Mouse (Mus musculus) right cerebral cortex, adult 2 months (tissue): ENCODE measurements at regions not wholly inside any gene's neighbourhood (a gene's known extent, or its start where the extent isn't known, plus 50 kb on each side); places are given as distances from the start of the nearest gene placed in this dataset.

ENCODE experiments used
- DNase-seq, 2 experiments: peaks; one replicate each; pipeline ENCODE4 v3.0.0; 2021 to 2022; ENCODE audit warnings: low spot score in 2 of 2

DNA sequence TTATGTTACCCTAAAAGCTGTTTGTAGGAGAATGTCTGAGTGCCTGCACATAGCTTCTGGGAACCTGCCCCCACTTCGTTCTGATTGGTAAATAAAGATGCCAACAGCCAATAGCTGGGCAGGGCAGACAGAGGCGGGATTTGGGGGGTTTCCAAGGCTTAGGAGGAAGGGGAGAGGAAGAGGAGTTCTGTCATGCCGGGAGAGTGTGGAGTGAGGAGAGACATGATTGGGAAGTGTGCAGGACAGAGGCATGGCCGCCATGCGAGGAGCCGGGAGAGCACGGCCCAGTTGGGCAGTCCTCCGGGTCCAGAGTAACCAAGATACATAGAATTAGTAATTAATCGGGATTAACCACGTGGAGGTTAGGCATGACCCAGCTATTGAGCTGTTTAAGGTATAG is 202.7 kb upstream of the Irx3 start:
- DNase-seq: no peak

- DNase-seq: no peak
Measured at GRCm38 (mm10) chr8:92000368-92000767, 198.5 kb upstream of the Irx3 start.

GRCm38 (mm10) chr8:91999661-92000060 is 197.8 kb upstream of the Irx3 start:
- no peak for DNase-seq

DNA sequence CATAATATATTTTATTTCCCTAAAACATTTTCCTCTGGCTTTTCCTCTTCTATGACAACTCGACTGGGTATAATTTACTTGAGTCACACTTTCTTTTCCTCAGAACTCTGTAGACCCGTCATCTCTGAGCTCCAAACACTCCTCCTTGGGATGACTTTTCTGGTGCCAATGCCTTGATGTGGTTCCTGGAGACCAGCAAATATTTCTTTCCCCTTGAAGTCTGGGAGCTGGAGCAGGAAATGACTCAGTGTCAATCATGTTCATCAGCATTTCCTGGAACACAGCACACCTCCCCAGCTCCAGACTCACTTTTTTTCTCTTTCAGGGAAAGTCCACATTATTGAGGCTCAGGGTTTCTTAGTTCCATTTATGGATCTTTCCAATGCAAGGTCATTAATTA is 197.3 kb upstream of the Irx3 start:
- DNase-seq: no peak

DNA sequence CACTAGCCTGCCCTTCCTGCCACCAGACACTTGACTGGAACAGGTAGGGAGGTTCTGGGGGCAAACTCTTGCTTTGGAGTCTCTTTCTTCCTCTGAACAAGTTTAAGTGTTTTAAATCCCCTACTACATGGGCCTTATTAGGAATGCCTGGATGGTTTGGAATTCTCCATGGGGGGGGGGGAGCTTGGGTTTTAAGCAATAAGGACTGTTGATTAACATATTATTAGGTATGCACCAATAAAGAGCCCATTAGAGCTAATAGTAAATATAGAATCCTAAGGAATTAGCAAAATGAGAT is 196.0 kb upstream of the Irx3 start:
- no peak for DNase-seq

- no peak for DNase-seq
Measured at GRCm38 (mm10) chr8:91997023-91997891, 195.4 kb upstream of the Irx3 start.

GRCm38 (mm10) chr8:91996305-91997022 is 194.6 kb upstream of the Irx3 start:
- no peak for DNase-seq

DNA sequence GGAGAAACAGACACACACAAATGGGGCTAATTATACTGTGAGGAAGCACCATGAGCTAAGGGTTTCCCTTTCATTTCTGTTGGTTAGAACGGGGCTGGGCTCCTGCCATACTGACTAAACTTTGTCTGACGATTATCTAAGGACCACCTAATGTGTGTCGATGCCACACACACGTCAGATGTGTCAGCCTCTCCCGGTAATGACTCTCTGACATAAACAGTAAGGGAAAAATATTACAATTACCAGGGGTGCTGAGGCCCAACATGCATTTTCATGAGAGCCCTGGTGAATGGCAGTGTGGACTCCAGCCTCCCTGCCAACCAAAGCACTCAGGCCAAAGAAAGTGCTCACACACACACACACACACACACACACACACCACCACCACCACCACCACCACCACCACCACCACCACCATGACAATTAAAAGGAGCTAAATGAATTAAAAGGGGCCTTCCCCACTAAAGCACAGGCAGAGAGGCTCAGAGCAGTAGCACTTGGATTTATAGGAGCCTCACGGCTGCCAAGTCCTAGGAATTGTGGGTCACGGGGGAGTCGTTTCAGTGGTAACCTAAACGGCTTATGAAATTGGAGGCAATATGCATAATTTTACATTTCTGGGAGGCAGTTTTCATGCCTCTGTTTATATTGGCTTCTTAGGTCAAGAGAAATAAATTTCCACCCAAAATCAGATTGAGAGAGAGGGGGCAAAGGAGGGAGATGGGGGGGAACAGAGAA is 193.7 kb upstream of the Irx3 start:
- DNase-seq: no peak

- peak in 1 of 2 experiments; percentile 12 for DNase-seq
Measured at GRCm38 (mm10) chr8:91991542-91992452, 189.9 kb upstream of the Irx3 start.

GRCm38 (mm10) chr8:91990952-91991351 is 189.1 kb upstream of the Irx3 start:
- no peak for DNase-seq

GRCm38 (mm10) chr8:91990048-91990447 is 188.2 kb upstream of the Irx3 start:
- no peak for DNase-seq

GRCm38 (mm10) chr8:91988866-91989633 is 187.2 kb upstream of the Irx3 start:
- no peak for DNase-seq

DNA sequence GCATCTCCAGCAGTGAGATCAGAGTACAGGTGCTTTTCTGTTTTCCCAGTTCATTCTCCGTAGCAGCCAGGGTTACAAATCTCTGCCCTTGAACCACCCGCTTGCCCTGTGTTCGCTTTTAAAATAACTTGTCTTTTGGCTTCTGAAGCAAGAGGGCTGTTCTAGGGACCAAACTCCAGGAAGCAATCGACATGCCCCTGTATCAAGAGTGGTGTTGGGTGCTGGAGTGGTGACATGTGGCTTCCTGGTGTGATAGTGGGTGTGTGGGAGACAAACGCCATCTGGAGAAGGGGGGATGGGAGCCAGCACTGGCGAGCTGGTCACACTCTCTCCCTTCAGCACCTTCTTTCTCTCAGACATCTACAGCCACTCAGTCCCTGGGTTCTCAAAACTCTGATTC is 186.0 kb upstream of the Irx3 start:
- DNase-seq: no peak

- DNase-seq: no peak
Measured at GRCm38 (mm10) chr8:91983171-91983570, 181.3 kb upstream of the Irx3 start.

DNA sequence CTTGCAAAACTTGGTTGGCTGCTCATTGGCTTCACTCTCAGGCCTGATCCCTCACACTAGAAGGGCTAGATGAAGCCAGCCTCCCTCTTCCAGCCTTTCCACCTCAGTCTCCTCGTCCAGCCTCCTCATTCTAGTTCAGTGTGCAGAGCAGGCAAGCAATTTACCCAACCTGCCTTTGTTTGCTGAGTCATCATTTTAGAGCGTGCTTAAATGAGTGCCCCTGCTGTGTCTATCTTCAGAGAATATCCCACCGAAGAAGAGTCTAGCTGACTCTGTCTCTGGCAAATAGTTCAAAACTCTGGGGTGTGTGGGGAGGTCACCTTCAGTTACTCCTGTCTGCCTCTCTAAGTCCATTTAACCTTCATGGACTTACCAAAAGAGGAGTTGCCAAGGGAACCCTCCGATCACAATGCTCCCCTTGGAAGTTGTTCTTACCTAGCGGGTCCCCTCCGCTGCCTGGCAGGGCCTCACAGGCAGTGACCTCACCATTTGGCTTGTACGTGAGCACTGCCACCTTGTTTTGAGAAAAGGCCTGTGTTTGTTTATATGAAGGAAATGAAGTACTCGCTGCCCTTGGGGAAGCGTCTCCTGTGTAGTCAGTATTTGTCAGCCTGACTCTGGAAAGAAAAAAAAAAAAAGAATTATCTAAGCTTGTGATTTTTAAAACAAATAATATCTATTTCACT is 175.2 kb upstream of the Irx3 start:
- DNase-seq: no peak

- no peak for DNase-seq
Measured at GRCm38 (mm10) chr8:91975460-91975859, 173.6 kb upstream of the Irx3 start.

- no peak for DNase-seq
Measured at GRCm38 (mm10) chr8:91974636-91975035, 172.8 kb upstream of the Irx3 start.

DNA sequence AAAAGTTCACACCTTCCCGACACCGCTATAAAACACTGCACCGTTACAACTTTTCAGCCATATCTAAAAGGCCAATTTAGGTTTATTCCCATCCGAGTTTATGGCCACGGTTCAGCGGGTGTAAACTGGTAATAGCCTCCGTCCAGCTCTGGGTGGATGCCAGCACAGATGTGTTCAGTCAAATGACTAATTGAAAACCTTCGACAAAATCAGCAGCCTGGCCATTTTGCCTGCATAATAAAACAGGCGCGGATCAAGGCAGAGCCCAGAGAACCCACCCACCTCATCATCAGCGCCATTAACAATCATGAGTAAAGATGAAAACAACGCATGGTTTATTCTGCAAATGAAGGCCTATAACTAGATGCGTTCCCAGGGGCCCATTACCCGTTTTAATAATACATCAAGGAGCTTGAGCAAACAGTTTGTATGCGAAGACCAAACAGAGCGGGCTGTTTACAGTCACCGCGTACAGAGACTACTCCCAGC is 172.1 kb upstream of the Irx3 start:
- no peak for DNase-seq

DNA sequence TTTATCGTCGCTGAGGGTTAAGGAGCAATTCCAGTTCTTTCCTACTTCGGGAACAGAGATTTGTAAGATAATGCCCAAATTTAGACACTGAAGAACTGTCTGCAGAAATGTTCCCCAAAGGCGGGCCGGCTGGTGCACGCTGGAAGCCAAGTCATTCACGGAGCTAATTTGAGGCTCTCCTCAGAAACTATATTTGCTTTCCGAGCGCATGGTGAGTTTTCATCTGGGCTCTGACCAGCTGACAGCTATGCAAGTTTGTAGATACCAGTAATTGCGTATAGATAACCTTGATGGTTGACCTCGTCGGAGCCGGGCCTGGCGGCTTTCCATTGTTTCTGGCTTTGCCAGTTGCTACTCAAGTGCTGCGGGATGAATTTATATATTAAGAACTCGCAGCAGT is 165.5 kb upstream of the Irx3 start:
- DNase-seq: peak in 1 of 2 experiments; percentile 26

GRCm38 (mm10) chr8:91966891-91967370 is 165.1 kb upstream of the Irx3 start:
- DNase-seq: no peak
